Mouse (Mus musculus) heart, postnatal 4 days (tissue): ENCODE results near the gene Wscd2. TPM values are rescaled to one million over a fixed set of nuclear protein-coding genes. Genes with fewer than 3 reads are reported as not detected.
"Not testable (repeated sequence)": the region's sequence is repeated elsewhere in the genome, so short reads cannot be mapped to it uniquely, and the experiment has no call there.

Experiments
- DNase-seq: peaks from one replicate; pipeline ENCODE4 v3.0.0; 2021
- total RNA-seq, 2 experiments: library from RNA; stranded (reverse); gene quantifications; 2 replicates each; pipeline ENCODE4 v1.2.3; 2021

Gene Wscd2
- total RNA-seq, 2 experiments from 2014 or later: 1.1 to 1.3 TPM

DNA sequence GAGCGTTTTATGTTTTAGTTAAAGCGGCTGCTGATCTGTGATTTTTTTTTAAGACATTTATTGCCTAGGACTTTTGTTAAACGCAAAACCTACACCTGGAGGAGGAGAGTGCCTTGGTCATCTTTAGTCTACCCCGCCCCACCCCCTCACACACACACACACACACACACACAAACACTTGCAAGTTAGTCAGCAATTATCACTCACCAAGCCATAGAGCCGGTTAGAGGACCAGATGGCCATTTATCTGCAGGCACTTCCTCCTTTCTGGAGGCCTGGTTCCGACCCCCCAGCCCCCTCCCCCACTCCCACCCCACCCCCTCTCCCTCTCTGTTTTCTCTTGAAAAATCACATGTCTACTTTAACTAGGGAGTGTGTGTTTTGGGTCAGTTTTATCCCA is 94.3 kb downstream of the Wscd2 start:
- DNase-seq: no peak

DNA sequence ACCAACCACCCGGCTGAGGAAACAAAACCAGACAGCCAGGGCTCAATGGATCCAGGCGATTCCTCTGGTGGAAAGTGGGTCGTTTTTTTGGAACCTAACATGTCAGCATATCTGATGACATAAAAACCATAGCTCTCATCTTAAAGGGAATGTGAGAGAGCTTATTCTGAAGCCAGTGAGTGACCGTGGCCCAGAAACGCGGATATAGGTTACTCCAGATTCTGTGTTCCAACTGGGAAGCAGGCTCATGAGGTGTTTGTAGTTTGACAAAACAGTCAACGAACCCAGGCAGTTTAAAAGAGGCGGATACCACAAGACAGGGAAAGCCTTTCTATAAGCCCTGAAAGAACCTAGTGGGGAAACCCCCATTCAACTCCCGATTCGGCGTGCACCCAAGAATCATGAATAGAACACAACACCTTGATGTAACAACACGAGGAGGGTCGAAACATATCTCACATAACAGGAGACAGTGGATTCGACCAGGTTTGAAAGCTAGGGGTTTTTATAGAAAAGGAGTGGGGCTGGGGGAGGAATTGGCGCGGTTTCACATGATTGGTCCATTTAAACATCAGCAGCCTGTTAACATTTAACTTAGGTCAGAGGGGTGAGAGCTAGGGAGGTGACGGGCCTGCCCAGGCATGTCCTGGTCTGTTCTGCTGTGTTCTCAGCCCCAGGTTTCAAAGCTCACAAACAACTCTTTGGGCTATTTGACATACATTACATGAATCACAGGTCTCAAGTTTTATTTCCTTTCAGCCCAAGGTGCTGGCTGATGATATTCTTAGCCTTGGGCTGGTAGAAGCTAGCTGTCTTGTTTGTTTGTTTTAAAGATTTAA is 95.7 kb downstream of the Wscd2 start:
- DNase-seq: not testable (repeated sequence)

DNA sequence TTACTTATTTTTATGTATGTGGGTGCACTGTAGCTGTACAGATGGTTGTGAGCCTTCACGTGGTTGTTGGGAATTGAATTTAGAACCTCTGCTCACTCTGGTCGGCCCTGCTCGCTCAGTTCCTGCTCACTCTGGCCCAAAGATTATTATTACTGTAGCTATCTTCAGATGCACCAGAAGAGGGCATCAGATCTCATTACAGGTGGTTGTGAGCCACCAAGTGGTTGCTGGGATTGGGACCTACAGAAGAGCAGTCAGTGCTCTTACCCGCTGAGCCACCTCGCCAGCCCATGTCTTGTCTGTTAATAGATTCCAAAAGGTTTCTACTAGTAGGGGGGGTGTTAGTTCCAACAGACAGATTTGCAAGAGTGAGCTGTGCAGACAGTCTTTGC is 96.3 kb downstream of the Wscd2 start:
- DNase-seq: not testable (repeated sequence)

DNA sequence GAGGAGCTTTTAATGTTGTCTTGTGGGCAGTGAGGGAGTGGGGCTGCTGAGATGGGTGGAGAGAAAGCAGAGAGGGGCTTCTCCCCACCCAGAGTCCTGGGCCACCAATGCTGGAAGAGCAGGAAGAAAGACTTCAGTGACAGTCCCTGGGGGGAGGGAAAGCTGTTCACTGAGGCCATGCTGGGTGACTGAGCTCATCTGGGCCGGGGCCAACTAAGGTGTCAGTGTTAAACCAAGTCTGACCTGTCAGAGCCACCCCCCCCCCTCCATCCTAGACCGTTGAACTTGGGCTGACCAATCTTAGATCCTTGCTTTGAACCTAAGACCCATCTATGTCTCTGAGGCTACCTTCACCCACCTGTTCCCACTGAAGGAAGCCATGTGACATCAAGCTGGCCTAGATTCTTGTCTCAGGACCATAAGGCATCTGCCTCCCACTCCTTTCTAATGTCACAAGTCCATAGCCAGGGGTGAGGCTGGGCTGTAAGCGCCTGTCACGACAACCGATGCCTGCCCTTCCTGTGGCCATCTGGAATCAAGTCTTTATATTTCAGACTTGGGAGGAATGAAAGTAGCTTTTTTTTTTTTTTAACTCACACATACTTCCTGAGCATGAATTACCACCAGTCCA is 100.0 kb downstream of the Wscd2 start:
- DNase-seq: no peak

DNA sequence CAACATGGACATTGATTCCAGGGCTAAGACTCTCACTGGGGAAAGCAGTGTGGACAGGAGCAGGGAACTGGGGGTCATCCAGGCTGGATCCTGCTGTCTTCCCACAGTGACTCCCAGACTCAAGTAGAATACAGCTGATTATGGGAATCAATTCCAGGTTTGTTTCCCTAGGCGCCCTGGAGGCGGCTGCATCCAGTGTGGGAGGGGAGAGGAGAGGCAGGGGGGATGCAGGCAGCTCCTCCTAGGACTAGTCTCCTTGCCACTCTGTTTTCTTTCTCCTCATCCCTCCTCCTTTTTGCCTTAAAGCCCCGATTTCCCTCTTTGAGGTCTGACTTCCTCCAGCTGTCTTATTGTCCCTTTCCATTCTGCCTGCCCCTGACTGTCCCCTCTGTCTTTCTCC is 101.0 kb downstream of the Wscd2 start:
- DNase-seq: no peak

DNA sequence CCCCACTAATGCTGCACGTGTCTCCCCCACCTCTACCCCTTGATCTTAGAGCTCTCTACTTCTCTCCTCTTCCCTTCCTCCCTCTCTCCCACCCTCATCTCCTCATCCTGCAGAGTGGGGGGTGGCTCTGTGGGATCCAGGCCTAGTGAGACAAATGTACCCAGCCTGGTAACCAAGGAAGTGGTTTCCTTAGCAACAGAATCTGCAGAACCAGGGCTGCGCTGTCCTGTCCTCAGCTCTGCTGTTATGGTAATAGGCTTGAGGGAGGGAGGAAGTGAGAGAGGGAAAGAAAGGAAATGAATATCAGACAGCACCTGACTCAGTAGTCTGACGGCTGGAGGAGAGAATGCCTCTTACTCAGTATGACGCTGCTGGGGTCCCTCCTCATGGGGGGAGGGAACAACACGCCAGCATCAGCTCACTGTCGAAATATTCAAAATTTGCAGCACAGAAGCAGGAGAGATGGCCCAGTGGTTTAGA is 101.7 kb downstream of the Wscd2 start:
- DNase-seq: no peak

DNA sequence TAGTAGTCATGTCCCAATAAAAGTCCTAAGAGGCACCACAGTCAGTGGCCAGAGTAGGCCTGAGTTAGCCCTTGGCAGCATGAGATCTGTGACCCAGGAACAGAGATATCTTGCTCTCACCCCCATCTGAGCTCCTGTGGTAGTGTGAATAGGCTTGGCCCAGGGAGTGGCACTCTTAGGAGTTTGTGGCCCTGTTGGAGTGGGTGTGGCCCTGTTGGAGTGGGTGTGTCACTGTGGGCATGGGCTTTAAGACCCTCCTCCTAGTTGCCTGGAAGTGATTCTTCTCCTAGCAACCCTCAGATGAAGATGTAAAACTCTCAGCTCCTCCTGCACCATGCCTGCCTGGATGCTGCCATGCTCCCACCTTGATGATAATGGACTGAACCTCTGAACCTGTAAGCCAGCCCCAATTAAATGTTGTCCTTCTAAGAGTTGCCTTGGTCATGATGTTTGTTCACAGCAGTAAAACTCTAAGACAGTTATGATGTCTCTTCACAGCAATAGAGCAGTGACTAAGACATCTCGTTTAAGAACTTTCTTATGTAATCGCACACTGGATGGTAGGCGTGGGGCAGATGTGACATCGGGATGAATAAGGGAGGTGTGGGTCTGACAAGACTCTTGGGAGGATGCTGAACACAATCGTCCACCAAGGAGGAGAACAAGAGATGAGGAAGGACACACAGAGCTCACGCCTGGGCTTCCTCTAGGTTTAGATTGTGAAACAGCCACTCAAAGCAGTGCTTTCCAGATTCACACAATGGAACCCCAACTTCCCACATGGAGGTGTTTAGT is 104.0 kb downstream of the Wscd2 start:
- no peak for DNase-seq

DNA sequence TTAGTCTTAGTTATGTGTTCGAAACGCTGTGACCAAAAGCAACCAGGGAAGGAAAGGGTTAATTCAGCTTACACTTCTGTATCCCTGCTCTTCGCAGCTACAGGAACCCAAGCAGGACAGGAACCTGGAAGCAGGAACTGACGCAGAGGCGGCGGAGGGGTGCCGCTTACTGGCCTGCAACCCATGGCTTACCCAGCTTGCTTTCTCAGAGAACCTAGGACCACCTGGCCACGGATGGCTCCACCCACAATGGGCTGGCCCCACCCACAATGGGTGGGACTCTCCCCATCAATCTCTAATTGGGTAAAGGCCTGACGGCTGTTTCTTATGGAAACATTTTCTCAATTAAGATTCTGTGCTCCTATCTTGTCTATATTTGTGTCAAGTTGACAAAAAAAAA is 106.1 kb downstream of the Wscd2 start:
- no peak for DNase-seq

DNA sequence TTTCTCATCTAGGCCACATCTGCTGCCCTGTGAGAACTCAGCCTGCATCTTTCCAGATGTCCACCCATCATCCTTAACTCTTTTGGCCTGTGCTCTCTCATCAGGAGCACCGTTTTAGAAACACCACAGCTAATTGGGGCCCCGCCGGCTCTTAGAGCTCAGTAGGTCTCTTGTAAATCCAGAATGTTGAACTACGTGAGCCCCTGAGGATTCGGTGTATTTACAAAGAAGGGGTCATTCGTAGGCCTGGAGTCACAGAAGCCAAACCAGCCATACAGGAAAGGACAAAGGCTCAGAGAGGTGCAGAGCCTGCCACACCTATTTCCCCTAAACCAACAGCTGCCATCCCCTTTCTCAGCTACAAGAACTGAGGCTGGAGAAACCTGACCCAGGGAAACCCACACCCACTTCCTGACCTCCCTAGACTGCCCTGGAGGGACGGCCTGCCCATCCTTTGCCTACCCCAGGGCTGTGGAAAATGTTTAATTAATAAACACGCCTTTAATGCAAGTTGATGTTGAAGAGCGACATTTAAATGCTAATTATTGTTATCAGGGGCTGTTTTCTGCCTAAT is 106.7 kb downstream of the Wscd2 start:
- DNase-seq: no peak

DNA sequence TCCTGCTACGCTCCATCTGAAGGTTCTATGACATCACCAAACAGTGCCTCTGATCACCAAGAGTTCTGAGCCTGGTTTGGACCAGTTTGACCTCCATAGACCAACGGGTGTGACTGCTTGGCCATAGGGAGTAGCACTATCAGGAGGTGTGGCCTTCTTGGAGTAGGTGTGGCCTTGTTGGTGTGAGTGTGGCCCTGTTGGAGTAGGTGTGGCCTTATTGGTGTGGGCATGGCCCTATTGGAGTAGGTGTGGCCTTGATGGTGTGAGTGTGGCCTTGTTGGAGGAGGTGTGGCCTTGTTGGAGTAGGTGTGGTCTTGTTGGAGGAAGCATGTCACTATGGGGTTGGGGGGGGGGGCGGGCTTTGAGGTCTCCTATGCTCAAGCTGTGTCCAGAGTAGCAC is 110.0 kb downstream of the Wscd2 start:
- DNase-seq: no peak

DNA sequence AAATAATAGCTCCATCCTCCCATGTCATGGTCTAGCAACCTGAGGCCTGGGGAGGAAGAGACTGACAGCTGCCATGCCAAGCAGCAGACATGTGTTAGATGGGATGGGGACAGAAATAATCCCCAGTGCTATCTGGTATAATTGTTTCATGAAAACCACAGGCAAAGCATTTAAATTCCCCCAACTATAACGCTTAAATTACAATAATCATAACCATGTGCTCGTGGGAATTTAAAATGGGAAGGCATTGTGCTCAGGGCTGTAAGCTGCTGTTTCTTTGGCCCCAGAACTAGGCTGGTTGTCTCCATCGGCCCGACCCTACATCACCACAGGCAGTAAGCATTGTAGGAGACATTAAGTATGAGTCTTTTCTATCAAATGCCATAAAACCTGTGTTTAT is 110.7 kb downstream of the Wscd2 start:
- no peak for DNase-seq

DNA sequence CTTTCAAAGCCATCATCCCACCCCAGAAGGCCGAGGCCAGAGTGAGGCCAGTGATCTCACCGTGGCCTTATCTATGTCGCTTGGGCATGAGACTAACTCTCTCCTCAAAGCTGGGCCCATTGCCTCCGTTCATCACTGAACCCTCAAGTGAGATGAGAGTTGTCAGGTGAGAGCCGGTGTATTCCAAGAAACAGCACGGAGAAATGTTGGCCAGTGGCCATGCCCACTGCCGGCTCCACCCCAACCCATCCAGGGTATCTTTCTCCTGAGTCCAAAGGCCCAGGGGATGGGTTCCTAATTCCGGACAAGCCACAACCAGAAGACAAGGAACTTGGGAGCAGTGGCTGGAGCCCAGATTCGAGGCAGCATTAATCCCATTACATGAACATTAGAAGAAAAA is 113.3 kb downstream of the Wscd2 start:
- no peak for DNase-seq

DNA sequence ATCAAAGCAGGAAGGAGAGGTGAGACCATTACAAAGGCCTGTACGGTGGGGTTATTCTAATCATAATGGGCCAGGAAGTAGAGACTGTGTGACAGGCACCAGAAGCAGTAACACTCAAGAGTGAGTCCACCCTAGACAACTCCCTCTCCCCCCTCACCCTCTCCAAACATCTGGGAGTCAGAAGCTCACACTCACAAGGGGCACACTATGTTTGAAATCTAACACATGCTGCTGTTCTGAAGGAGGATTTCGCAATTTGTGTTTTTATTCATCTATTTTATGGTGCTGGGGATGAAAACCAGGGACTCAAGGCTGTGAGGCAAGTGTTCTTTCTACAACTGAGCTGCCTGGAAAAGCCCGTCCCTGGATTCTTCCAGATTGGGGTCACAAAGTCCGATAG is 114.6 kb downstream of the Wscd2 start:
- DNase-seq: no peak

DNA sequence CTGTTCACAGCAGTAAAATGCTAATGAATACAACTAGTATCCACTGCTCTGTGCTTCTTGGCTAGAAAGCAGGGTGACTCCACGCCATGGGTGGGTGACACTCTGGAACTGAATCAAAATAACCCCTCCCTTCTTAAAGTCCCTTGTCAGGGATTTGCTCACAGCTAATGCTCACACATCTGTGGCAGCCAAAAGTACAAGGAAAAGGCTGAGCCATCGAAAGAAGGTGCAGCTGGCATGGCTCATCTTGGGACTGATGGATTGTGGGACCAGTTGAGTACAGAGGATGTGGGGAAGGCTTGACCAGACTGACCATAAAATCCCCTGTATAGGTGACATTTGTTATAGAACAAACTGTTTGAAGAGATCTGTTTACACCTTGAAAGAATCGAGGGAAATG is 116.0 kb downstream of the Wscd2 start:
- no peak for DNase-seq

DNA sequence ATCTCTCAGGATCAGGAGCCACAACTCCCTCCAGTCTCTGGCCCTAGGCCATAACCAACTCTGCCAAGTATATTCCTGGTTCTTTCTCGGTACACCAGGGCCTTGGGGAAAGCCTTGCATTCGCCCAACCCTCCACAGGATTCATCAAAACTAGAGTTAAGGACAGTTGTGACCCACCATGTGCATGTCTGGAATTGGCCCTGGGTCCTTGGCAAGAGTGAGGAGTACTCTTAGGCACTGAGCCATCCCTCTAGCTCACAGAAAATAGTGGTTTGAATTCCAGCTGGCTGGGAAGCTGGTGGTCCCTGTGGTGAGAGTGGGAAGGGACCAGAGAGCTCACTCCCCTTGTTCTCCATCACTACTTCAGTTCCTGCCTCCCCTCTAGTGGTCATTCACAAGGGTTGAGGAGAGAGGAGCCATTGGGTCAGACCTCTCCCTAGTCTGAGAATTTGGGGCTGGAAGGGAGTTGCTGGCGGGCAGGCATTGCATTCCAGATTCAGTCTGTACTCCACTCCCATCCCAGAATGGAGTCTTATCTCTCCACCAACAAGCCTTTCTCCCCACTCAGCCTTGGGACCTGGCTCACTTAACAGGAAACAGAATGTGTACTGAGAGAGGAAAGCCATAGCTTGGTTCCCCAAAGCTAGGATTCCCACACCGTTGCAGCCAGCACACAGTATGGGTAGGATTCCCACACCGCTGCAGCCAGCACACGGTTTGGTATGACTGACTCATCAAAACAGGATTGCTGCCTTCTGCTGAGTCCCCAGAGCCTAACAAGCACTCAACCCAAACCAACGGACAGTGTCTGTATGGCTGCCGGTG is 117.0 kb downstream of the Wscd2 start:
- peak; percentile 53 for DNase-seq

DNA sequence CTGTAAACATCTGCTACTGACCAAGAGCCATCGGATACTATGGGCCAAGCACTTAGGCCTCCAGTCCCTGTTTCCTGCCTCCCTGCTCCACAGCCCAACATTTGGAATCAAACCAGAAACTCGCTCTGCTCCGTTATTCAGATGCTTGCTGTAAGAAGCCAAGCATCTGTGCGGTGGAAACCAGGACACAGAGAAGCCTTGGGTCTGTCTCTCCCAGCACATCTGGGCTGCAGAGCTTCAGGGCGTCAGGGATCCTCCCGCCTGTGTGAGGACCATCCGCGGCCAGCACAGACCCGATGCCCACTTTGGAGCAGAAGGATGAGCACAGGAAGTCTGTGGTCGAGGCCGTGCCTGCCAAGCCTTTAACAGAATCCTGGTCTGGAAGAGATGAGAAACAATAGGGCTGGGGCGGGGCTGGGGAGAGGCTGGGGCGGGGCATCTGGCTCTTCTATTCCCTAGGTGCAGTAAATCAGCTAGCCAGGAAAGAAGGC is 117.9 kb downstream of the Wscd2 start:
- peak; percentile 45 for DNase-seq

DNA sequence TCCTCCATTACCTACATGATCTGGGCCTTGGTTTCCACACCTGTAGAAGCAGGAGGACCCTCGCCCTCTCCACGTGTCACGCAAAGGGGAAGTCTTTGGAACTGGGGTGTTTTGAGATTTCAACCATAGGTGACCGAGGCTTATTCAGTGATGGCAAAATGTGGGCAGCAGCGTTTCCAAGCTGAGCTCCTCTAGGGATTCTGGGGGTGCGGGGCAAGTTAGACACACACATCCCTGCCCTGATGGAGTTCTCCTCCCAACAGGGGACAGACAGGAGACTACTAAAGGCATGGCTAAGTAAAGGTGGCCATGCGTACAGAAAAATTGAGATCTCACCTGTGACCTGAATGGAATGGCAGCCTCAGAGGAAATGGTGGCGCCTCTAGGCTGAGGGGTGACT is 118.4 kb downstream of the Wscd2 start:
- DNase-seq: no peak

DNA sequence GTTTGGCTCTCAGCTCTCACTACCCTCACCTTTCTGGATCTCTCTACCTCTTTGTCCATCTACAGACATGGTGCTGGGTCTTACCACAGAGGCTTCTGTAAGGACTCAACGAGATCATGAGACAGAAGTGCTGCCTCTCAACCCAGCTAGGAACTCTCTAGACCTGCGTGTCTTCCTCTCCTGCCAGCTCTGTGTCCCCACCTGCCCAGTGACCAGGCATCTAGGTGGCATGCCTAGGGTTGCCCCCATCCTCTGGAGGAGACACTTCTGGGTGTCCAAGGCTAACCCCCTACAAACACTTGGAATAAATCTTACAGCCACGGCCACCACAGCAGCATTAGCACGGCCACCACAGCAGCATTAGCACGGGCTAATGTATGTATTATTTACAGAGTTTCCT is 119.8 kb downstream of the Wscd2 start:
- no peak for DNase-seq

DNA sequence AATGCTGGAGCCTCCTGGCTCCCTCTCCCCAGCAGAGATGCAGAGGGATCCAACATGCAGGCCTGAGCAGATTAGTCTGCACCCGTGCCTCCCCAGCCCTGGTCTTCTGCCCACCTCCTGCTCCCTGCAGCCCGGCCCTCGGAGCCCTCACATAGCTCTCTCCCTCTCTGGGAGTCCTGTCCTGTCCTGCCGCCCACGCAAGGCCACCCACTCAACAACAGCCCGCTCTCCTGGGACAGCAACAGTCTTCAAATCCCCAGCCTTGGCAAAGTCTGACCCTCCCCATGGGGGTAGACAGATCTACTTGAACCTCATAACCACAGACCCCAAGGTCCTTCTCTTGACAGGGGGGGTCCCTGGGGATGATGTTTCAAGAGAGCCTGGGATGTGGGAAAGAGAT is 120.4 kb downstream of the Wscd2 start:
- DNase-seq: no peak

DNA sequence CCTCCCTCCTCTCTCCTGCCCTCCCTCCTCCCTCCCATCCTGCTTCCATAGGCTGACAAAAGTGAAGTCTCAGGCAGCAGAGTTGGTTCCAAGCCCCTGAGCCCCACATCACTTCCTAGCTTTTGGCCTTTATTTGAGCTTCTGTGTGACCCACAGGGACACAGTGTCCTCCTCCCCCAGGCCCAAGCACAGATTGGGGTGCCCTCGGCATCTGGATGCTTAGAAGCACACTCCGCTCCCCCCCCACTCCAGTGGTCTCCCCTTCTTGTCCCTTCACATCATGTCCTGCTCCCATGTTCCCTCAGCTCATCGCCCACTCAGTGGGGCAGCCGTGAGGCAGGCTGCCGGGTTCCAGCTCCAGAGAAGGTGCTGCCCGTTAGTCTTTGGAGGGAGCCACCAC is 121.0 kb downstream of the Wscd2 start:
- no peak for DNase-seq

DNA sequence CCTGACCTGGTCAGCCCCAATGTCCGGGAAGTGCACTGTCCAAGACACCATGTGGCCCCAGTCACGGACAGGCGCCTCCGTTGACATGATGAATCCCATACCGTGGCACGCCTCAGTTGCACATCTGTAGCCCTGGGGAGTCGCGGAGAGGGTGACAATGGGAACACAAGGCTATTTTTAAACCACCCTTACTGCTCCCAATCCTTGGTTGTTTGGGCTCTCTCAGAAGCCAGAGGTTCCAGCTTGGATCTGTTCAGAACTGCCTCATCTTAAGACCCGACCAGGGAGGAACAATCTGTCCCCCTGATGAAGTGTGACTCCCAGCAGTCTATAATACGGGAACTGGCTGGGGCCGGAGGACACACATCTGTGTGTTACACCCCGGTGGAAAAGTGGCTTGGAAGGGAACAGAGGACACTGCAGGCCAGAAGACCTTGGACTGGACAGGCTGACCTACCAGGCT is 121.7 kb downstream of the Wscd2 start:
- peak; percentile 29 for DNase-seq

DNA sequence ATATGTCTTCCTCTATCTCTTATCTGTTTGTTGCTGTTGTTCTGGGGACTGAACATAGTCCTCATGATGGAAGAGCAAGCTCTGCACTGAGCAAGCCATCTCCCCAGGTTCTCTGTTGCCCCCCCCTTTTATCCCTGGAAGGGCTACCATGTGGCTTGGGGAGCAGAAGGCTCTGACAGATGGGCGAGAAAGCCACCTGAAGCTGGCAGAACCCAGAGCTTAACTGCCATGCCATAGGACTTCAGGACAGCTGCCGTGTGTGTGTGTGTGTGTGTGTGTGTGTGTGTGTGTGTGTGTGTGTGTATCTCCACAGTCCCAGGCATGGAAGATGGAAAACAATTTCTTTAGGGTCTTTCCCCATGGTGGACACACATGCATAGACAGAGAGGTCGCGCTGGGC is 128.6 kb downstream of the Wscd2 start:
- no peak for DNase-seq
